Mouse (Mus musculus): ENCODE measurements at regions not wholly inside any gene's neighbourhood (a gene's known extent, or its start where the extent isn't known, plus 50 kb on each side); places are given as distances from the start of the nearest gene placed in this dataset.

DNA sequence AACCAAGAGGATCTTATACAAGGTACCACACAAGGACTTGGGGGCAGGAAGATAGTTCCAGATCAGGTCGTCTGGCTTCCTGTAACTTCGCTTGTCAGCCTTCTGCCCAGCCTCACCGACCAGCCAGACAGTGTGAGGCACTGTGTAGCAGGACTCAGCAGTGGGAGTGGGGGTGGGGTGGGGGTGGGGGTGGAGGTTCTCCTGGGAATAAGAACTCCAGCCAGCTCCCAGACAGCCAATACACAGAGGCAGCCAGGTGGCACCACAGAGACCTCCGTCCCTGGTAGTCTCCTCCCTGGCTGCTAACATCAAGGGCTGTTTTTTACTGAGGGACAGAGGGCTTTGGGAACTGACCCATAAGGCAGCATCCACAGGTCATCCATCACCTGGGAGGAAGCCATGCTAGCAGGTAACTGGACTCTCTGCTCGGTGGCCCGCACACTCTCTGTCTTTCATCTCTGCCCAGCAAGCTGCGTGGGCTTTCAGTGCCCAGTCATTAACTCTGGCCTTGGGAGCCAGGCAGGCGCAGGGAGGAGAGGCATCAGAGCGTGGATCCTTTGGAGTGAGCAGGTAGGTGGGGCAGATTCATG lies 60.3 kb upstream of the Wnt4 start:
- no peak for DNase-seq (ENCODE audit: low spot score in 2 of 2)

- no peak for DNase-seq (ENCODE audit: low spot score in 2 of 2)
These were observed 62.7 kb upstream of the Wnt4 start for GRCm38 (mm10) chr4:137214573-137214972.

DNA sequence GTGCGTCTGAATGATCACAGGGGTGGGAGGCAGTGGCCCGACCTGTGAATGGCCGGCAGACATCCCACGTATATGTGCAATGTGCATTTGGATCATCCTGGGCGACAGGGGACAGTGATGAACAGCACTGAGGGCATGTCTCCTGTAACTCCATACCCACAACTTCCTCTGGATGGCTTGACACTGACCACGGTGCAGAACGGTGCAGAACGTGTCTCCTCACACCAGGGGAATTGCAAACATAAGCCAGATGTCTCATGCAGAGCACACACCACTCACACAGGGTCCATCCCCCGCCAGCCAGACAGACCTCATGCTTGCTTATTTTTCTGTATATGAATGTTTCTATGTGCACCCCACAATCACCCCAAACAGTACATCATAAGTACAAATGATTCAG lies 64.4 kb upstream of the Wnt4 start:
- DNase-seq (ENCODE audit: low spot score in 2 of 2) = no peak

- DNase-seq (ENCODE audit: low spot score in 2 of 2) = no peak
These were observed 65.2 kb upstream of the Wnt4 start for GRCm38 (mm10) chr4:137212106-137212505.

DNA sequence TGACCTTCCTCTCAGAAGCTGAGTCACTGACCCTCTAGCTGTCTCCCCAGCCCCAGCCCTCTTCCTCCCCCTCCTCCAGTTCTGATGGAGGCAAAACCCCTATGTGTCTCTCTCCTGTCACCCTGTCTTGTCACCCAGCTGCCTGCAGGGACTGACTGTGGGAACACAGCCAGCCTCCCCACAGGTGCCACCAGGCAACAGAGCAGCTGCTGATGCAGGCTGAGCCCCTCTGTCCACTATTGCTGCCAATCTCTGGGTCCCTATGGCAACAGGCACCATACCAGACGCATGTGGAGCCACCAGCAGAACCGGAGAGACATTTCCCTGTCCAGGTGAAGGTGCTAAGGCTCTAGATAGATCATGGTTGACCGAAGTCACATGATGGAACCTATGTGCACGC lies 66.0 kb upstream of the Wnt4 start:
- DNase-seq (ENCODE audit: low spot score in 2 of 2) = no peak

- no peak for DNase-seq (ENCODE audit: low spot score in 2 of 2)
These were observed 66.8 kb upstream of the Wnt4 start for GRCm38 (mm10) chr4:137210525-137210924.

DNA sequence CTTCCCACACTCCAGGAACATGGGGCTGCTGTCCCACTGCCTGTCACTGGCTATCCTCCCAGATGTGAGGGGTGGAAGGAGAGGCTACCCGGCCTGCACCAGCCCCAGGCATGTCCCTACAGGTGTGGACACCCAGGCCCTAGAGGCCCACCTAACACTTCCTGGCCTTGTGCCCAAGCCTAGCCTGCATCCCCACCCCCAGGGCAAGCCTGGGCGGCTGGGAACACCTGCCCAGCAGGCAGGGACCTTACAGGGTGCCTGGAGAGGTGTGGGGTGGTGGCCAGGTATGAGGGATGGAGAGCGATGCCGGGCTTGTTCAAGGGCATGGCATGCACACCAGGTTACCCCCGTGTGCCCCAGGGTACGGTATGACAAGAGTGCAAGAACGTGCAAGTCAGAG lies 76.3 kb upstream of the Wnt4 start:
- DNase-seq (ENCODE audit: low spot score in 2 of 2) = no peak

GRCm38 (mm10) chr4:137200426-137200825 lies 76.9 kb upstream of the Wnt4 start:
- no peak for DNase-seq (ENCODE audit: low spot score in 2 of 2)

DNA sequence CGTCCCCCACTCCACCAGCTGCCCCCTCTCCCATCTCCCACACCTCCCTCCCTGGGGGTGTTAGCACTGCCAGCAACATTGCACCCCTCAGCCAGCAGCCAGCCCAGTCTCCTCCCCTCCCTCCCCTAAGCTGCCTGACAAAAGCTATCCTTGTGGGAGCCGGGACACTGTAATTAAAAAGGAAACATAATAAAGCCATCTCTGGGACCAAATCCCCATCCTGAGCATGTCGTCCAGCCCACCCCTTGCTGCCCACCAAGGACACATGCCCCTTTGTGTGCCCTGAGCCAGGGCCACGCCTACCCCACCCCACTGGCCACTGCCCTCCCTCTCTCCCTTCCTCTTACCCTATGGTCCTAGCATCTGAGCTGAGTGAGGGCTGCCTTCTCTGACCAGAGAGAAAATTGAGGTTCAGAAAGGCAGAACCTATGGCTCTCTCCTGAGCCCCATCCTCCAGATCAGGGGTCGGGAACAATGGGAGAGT lies 80.8 kb upstream of the Wnt4 start:
- no peak for DNase-seq (ENCODE audit: low spot score in 2 of 2)

GRCm38 (mm10) chr4:137194106-137194505 lies 83.2 kb upstream of the Wnt4 start:
- DNase-seq (ENCODE audit: low spot score in 2 of 2) = no peak

- no peak for DNase-seq (ENCODE audit: low spot score in 2 of 2)
These were observed 86.7 kb upstream of the Wnt4 start for GRCm38 (mm10) chr4:137190625-137191024.

DNA sequence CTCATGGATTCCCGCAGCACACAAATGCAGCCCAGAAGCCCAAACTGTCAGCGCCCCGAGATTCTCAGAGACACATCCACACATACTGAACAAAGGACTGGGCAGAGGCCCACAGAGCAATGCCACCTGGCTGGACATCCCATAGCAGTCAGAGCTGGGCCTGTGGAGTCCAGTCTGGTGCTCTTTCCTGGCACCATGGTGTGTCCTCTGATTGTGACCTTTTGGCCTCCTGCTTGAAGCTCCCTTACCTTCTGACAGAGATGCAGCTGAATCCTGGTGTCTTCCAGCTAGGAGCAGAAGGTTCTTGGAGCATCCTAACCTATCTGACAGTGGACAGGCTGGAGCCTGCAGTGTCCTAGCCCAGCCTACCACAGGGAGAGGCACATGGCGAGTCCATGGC lies 87.5 kb upstream of the Wnt4 start:
- no peak for DNase-seq (ENCODE audit: low spot score in 2 of 2)

GRCm38 (mm10) chr4:137189058-137189457 lies 88.2 kb upstream of the Wnt4 start:
- no peak for DNase-seq (ENCODE audit: low spot score in 2 of 2)

- no peak for DNase-seq (ENCODE audit: low spot score in 2 of 2)
These were observed 89.7 kb upstream of the Wnt4 start for GRCm38 (mm10) chr4:137187592-137187991.

- DNase-seq (ENCODE audit: low spot score in 2 of 2) = no peak
These were observed 90.2 kb upstream of the Wnt4 start for GRCm38 (mm10) chr4:137187051-137187450.

GRCm38 (mm10) chr4:137185001-137185400 lies 92.3 kb upstream of the Wnt4 start:
- DNase-seq (ENCODE audit: low spot score in 2 of 2) = no peak

- DNase-seq (ENCODE audit: low spot score in 2 of 2) = no peak
These were observed 94.0 kb upstream of the Wnt4 start for GRCm38 (mm10) chr4:137183181-137183850.

DNA sequence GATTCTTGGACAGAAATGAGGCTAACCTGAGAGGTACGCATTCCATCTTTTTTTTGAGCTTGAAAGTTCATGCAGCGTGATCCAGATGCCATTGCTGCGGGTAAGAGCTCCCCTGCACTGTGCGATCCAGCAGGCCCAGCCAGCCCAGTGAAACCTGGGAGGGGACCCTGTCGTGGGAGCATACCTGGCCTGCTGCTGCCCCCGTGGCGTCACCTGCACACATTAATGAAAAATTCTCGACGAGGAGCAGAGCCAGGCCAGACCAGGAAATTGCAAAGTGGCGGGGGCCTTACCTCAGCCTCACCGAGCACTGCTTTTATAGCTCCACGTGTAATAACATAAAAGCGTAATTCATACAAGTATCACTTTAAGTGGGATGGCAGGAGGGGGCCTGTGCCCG lies 94.7 kb upstream of the Wnt4 start:
- DNase-seq (ENCODE audit: low spot score in 2 of 2) = no peak

GRCm38 (mm10) chr4:137181252-137181651 lies 96.0 kb upstream of the Wnt4 start:
- DNase-seq (ENCODE audit: low spot score in 2 of 2) = no peak

- DNase-seq (ENCODE audit: low spot score in 2 of 2) = no peak
These were observed 97.2 kb upstream of the Wnt4 start for GRCm38 (mm10) chr4:137180083-137180482.

DNA sequence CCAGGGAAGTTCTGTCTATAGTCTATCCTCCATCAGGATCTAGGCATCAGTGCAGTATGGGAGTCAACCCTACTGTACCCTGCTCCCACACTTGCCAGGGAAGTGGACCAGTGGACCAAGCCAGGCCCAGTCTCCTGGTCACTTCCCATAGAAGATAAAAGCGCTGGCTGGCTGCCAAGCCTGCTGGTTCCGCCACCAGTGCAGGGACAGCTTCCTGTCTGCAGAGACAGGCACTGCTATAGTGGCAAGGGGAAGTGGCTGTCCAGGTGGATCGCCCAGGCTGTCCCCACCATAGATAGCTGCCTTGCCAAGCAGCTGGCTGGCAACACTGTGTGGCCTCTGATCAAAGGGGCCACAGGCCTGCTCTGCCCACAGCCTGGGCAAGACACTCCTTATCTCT lies 98.5 kb upstream of the Wnt4 start:
- DNase-seq (ENCODE audit: low spot score in 2 of 2) = no peak

DNA sequence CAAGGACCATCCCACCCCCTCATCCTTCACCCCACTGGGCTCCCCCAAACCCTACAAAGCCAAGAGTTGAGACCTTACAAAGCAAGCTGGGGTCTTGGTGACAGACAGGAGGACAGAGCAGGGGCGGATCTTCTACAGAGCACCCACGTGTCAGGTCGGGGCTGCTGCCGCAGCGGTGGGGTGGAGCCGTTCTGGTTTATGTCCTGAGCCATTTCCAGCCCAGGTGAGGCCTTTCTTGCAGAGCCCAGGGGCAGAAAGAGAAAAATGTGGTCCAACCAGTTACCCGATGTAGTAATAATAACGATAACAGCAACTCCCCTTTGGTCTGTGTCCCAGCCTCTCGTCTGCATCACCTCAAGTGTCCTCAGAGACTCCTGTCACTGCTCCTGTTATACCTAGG lies 112.4 kb upstream of the Wnt4 start:
- DNase-seq (ENCODE audit: low spot score in 2 of 2) = no peak

- peak; percentile 47 to 64 for DNase-seq (ENCODE audit: low spot score in 2 of 2)
These were observed 112.9 kb upstream of the Wnt4 start for GRCm38 (mm10) chr4:137164429-137164828.

- DNase-seq (ENCODE audit: low spot score in 2 of 2) = no peak
These were observed 113.3 kb upstream of the Wnt4 start for GRCm38 (mm10) chr4:137163962-137164361.
